Mouse (Mus musculus) WW6 (cell line): ENCODE data around the gene Slu7.
A peak's percentile ranks its signal among the peaks of the same experiment; 100 is the strongest.

Experiments
- DNase-seq: peaks from one replicate; pipeline ENCODE4 v3.0.0-alpha.2; 2013; ENCODE audit warnings: low read depth, low spot score

Gene Slu7

DNA sequence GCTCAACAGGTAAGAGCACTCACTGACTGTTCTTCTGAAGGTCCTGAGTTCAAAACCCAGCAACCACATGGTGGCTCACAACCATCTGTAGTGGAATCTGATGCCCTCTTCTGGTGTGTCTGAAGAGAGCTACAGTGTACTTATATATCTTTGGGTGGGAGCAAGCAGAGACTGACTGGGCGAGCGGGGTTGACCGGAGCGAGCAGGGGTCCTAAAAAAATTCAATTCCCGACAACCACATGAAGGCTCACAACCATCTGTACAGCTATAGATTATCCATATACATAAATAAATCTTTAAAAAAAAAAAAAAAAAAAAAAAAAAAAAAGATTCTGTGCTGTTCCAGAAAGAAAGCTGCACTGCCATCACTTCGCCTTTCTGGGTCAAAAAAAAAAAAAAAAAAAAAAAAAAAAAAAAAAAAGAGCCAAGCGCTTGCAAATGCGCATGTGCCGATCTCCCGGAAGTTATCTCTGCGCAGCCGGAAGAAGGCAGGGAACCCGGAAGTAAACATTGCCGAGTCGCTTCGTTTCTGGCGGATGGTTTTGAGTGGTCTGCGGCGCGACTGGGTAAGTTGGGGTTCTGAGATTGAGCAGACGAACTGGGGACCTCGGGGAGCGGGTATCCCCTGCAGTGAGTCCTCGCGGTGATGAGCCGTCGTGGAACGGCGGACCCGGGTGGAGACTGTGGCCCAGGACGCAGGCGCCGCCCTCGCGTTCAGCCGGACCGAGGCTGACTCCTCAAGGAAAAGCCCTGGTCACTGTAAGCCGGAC, at the start of gene Slu7:
Slu7 (plus strand) TSS at position 491 of the 770 bp plus-strand sequence.
- peak; percentile 67 for DNase-seq

DNA sequence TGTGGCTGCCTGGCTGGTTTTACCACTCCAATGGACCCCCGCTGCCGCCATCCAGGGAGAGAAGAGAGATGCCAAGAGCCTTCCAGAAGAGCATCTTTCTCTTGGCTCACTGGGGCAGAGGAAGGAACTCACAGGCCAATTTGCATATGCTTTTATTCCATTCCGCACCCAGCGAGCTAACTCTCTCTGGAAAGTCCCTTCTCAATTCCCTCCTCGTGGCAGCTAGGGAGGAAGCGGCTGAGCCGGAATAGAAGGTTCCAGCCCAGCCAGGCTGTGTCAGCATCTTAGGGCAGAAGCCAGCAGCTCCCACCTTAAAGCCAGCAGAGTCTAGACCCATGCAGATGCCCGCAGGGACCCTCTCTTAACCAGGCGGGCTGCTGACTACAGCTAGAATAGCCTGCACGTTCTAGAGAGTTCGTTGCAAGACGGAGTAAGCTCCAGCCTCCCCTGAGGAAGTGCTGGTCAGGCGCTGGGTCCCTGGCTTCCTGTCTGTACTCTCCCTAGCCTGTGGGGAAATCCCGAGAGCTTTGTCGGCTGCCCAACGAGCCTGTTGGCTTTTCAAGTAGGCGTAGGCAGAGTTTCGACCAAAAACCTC, 48.4 kb upstream of the Slu7 start:
- DNase-seq, result peak; percentile 46

DNA sequence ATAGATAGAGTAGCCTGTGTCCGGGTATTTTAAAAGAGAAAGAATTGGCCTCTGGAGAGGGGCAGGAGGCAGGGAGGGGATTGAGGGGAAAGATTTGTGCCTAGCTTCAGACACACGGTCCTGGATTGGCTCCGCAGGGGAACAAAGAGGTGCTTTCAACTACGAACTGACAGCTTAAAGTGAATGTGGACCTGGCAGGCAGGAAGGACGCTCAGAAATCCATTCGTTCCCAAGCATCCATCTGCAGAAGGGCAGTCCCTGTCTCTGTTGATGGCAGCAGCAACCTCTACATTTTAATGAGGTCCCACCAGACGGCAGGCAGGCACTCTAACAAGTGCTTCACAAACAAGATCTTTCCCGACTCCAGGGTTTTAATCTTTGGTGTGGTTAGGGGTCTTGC, 47.8 kb upstream of the Slu7 start:
- no peak for DNase-seq

- DNase-seq, result no peak
Measured at GRCm38 (mm10) chr11:43387004-43387880, 46.3 kb upstream of the Slu7 start.

DNA sequence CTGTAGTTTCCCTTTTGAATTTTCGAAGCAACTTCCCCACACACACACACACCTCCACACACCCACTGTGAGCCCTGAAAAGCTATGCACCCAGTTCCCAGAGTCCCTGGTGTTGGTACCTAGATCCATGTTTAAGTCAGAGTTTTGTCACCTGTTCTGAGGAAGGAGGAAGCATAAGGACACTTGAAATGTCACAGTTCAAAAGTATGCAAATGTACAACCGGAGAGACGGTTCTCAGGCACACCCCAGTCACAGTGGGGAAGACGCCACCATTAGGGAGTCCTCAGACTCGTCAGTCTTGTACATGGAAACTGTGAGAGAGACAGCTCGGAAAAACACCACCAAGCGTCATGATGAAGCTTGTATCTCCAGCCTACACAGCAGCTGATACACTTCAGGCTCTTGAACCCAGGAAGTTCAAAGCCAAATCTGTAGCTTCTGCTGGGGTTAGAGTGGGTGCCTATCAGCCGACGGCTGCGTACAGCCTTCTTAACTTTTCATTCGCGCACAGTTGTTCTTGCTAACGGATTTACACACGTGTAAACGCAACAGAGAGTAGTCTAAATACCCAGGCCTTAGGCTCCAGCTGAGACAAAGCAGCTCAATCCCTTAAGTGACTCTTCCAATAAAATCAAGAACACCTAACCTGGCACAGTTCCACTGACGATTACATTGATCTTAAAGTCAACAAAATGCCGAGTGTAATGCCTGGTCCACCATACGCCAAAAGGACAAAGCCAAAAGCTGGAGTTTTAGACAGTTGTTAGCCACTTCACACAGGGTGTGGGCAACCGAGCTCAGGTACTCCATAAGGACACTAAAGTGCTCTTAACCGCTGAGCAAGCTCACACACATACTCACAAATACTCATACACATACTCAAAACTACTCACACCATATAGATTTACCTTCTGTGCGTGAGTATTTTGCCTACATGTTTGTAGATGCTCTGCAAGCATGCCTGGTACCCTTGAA, 45.1 kb upstream of the Slu7 start:
- DNase-seq, result no peak

DNA sequence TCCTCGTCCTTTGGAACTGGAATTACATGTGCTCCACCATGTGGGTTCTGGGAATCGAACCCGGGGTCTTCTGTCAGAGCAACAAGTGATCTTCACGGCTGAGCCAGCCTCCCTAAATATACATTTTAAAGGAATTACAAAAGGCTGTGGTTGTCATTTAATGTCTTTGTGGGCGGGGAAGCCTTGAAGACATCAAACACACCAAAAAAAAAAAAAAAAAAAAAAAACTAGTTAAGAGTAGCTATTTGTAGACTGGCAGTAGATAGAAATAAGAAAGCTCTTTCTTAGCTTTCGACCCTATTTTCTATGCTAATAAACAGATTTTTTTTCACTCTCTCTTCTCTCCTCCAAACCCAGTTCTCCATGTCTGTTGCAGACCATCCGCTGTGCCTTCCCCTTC, 44.4 kb upstream of the Slu7 start:
- no peak for DNase-seq

DNA sequence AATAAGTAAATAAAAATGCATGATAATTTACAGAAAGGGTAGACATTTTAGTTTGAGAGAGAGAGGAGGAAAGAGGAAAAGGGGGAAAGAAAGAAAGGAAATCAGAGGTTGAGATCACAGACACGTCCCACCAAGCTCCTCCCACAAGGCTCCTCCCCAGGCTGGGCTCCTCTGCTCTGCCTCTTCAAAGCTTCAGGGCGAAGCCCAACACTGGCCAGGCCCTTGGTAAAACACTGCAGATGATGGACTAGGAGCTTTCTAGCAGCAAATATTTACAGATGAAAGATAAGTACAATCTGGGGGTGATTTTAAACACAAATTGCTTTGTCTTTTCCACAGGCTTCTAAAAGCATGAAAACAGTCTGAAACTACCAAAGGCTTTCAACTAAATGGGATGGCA, 40.8 kb upstream of the Slu7 start:
- DNase-seq, result no peak

DNA sequence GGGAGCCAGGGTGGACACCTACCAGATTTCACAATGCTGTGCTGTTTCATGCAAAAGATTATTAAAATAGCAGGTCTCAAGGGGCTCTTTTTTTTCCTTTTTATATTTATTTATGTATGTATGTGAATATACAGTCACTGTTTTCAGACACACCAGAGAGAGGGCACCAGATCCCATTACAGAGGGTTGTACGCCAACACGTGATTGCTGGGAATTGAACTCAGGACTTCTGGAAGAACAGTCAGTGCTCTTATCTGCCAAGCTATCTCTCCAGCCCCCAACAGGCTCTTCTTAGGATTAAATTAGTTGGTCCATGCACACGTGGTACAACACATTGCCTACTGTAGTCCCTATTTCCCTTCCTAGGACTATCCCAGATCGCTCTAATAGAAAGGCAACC, 40.2 kb upstream of the Slu7 start:
- no peak for DNase-seq

DNA sequence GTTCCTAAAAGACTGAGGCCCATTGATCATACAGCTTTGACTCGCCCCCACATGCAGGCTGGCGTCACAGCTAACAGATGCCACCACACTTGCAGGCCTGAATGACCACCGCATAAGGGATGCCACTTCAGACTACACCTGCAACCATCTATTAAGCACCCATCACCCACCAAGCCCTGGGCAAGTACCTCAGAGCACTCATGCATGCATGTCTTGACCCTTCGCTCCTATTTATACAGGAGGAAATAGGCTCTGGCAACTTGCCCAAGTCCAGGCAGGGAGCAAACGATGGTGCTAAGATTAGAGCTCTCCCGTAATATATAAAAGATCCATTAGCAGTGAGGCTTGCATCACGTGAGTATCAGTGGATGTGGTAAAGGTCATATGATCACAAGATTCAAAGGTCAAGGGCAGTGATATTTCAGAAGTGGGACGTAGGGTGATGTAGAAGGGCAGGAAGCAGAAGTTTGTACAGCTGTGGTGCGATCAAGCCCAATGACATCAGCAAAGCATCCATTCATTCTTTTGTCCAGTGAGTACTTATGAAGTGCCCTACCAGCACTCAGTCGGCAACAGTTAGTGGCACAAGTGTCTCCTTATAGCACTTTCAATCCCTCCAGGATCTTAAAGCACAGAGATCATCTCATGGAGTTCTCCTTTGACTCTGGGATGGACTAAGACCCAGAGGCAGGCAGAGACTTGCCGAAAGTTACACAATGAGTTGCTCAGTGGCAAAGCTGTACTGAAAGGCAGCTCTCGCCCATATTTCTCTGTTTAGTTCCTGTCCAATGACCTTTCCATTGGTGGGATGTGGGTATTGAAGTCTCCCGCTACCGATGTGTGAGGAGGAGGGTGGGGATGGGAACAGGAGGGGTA, 38.2 kb upstream of the Slu7 start:
- DNase-seq, result no peak

DNA sequence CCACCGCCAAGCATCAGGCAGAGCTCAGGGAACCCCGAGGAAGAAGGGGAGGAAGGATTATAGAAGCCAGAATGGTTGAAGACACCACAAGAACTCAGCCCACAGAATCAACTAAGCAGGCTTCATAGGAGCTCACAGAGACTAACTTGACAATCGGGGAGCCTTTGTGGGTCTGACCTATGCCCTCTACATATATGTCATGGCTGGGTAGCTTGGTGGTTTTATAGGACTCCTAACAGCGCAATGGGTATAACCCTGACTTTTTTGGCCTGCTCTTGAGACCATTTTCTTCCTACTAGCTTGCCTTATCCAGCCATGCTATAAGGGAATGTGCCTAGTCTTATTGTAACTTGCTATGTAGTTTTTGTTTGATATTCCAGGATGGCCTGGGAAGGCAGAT, 37.3 kb upstream of the Slu7 start:
- DNase-seq, result no peak

DNA sequence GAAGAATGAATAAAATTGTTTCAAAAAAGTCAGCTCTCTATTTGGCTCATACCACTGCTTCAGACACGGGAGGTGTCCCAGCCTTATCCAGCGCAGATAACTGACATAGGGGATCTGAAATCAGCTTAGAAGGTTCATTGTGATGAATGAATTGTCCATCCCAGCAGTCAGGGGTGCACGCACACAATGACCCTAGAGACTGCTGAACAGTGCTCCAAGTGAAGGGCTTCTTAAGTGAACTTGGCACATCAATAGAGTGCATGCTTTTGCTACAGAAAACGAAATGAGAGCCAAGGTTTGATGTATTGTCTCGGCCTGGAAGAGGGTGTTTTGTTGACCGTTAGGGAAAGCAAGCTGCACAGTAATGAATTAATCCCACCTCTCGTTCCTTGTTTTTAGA, 36.9 kb upstream of the Slu7 start:
- no peak for DNase-seq

DNA sequence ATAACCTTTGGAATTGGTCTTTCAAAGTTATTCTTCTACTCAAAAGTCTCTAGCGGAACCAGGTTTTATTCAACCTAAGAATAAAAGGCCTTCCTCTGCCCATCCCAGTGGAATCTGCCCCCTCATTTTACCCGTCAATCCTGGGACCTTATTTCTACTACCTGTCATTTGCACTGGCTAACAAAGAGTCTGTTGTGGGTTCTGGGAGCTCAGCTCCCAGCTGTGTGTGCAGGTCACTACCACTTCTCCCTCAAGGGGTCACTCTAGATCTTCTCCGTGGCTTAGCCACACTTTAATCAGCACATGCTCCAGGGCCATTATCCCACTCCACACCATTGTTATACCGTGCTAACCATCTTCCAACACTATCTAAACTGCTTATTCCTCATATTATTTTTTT, 34.2 kb upstream of the Slu7 start:
- DNase-seq, result no peak

DNA sequence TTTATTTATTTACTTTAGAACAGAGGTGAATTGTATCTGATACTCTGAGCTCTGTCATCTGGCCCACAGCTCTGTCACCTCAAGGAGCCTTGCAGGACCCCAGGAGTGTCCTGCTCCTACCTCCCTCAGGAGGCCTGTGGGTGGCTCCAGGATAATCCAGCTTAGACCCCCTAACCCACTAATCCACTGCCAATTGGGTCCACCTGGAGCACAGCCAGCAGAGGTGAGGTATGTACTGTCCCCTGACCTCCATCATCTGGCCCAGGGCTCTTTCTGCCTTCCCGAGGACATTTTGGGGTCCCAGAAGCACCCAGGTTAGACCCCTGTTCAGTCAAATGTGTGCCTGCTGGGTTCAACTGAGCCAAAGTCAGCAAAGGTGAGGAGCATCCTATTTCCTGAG, 33.4 kb upstream of the Slu7 start:
- no peak for DNase-seq

GRCm38 (mm10) chr11:43404150-43404807, 29.3 kb upstream of the Slu7 start:
- DNase-seq, result no peak

- no peak for DNase-seq
Measured at GRCm38 (mm10) chr11:43408888-43409287, 24.7 kb upstream of the Slu7 start.

DNA sequence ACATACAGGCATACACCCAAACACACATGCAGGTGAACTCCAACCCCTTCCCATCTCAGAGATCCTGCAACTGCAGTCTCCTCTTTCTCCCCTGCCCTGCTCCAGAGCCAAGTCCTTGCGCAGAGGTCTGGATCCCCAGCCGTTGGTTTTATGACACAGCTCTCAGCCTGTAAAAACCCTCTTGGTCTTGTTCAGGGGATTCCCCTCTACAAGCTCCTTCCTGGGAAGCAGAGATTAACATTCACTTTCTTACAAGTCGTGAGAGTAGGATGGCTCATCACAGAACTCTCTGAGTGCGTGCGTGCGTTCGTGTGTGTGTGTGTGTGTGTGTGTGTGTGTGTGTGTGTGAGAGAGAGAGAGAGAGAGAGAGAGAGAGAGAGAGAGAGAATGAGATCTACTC, 23.3 kb upstream of the Slu7 start:
- DNase-seq, result no peak

DNA sequence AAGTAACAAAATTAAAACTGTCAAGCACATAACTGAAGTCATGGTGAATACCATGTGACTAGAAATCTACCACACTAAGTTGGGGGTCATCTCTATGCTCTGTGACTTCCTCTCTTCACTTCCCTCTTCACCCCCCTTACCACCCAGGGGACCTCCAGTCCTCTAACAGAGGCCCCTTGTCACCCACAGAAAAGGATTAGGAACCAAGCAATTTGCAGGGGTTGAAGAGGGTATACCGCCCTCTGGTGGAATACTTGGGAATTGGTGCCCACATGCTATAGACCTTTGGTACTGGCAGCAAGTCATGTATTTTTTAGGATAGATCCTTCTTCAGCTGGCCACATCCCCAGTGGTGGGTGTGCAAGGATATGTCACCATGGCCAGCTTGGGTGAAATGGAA, 22.1 kb upstream of the Slu7 start:
- DNase-seq, result peak; percentile 69

GRCm38 (mm10) chr11:43412771-43413451, 20.6 kb upstream of the Slu7 start:
- no peak for DNase-seq

DNA sequence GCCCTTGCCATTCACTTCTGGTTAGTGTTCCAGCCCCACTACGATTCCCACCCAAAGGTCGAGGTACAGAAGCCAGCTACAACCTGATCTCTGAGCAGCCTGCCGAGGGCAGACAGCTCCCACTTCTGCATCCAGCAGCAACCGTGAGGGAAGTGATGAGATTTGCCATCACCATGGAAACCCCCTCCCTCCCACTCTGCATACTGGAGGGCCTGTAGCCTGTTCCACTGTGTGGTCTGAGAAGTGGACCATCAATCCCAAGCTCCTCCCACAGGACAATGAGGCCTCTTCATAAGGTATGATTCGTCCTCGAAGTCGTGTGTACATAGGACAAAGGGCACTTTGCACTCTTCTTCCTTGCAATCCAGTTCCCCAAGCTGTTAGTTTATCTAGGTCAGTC, 16.3 kb upstream of the Slu7 start:
- no peak for DNase-seq
